Mouse (Mus musculus): ENCODE measurements around the gene Slc25a27. TPM values are rescaled to one million over a fixed set of nuclear protein-coding genes. Genes with fewer than 3 reads are reported as not detected.

Gene Slc25a27
- total and polyA plus RNA-seq, 3 experiments = 0.13 to 0.49 (median 0.40) TPM

GRCm38 (mm10) chr17:43689591-43689990 is 22.6 kb upstream of the Slc25a27 start:
- Histone ChIP-seq H3K36me3 (replicated peaks in 1 of 2; ENCODE audit: control insufficient read depth in 1 of 2, insufficient read depth in 1 of 2, low read length in 1 of 2) (no peaks in the 10 kb centered on the region), H3K79me2 (replicated peaks; ENCODE audit: control insufficient read depth, extremely low read depth, insufficient read depth, poor library complexity, severe bottlenecking) (no peaks in the 10 kb centered on the region), H3K27ac (ENCODE audit: insufficient read depth, low read depth) (no peak overlapping the region), H3K4me2 (ENCODE audit: insufficient read depth, low read depth, poor library complexity, severe bottlenecking) (no peak overlapping the region), H3K4me1 (ENCODE audit: control insufficient read depth in 1 of 2, insufficient read depth in 2 of 2) (no peaks in the 10 kb centered on the region), H3K27me3 (replicated peaks) (no peaks in the 10 kb centered on the region), H3K4me3 (replicated peaks in 1 of 3; ENCODE audit: low read depth in 2 of 3, low read length in 2 of 3, poor library complexity in 1 of 3) (no peak overlapping the region), H3K9me3 (replicated peaks; ENCODE audit: low read length) (peaks cover 29% of the 10 kb centered on the region), H3K9ac (ENCODE audit: insufficient read depth, low read depth) (no peak overlapping the region)
- in situ Hi-C loops (cut with MboI; ENCODE audit: low pct_ligation_motif_present, low pct_unique_long_range_greater_than_20kb, low sequenced_read_pairs) = no loop called here
- TF ChIP-seq JUND (conservative IDR thresholded peaks at IDR 0.05; ENCODE audit: low read depth, low read length) (no peak), ETS1 (conservative IDR thresholded peaks at IDR 0.05; ENCODE audit: low read depth, low read length) (no peak), CHD2 (IDR thresholded peaks at IDR 0.05; ENCODE audit: low read length) (no peak), TBP (conservative IDR thresholded peaks at IDR 0.05; ENCODE audit: low read depth, low read length) (no peak), ZMIZ1 (IDR thresholded peaks at IDR 0.05; ENCODE audit: low read depth, low read length) (no peak), GABPA (IDR thresholded peaks at IDR 0.05; ENCODE audit: insufficient replicate concordance, low read depth, low read length) (no peak), SIN3A (IDR thresholded peaks at IDR 0.05; ENCODE audit: low read length) (no peak), NRF1 (IDR thresholded peaks at IDR 0.05; ENCODE audit: low read depth, low read length) (no peak), USF2 (conservative IDR thresholded peaks at IDR 0.05; ENCODE audit: low read depth, low read length) (no peak), ZNF384 (IDR thresholded peaks at IDR 0.05; ENCODE audit: low read depth, low read length) (no peak), MXI1 (IDR thresholded peaks at IDR 0.05; ENCODE audit: low read depth, low read length) (no peak), RCOR1 (conservative IDR thresholded peaks at IDR 0.05; ENCODE audit: low read depth, low read length) (no peak), UBTF (IDR thresholded peaks at IDR 0.05; ENCODE audit: low read depth, low read length) (no peak), ELF1 (IDR thresholded peaks at IDR 0.05; ENCODE audit: low read depth, low read length) (no peak), CTCF (conservative IDR thresholded peaks at IDR 0.05 in 1 of 2, IDR thresholded peaks at IDR 0.05 in 1 of 2; ENCODE audit: low read depth in 2 of 2, low read length in 2 of 2) (no peak), CHD1 (IDR thresholded peaks at IDR 0.05; ENCODE audit: low read depth, low read length) (no peak), MAX (IDR thresholded peaks at IDR 0.05; ENCODE audit: low read length) (no peak)
- dilution Hi-C loops (cut with MboI; ENCODE audit: extremely low pct_ligation_motif_present, extremely low pct_unique_long_range_greater_than_20kb, low sequenced_read_pairs) = no loop called here
- DNase-seq (ENCODE audit: extremely low read depth) = no peak

DNA sequence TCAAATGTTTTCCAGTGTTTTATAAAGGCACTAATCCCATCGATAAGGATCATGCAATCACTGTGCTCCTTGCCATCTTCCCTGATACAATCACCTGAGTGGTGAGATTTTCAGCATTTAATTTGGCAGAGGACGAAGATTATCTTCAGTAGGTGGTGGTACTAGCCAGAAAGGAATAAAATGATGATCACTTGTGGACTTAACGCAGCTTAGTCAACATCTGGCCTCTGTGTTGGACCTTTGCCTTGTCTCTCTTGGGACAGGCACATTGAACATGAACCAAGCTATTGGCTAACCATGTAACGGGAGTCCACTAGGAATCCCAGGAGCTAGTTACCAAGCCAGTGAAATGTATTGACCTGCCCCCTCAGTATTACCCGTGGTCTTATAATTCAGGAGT is 17.6 kb upstream of the Slc25a27 start:
- Histone ChIP-seq H3K27me3 (replicated peaks) (no peaks in the 10 kb centered on the region), H3K9ac (ENCODE audit: insufficient read depth, low read depth) (no peak overlapping the region), H3K79me2 (replicated peaks; ENCODE audit: control insufficient read depth, extremely low read depth, insufficient read depth, poor library complexity, severe bottlenecking) (no peaks in the 10 kb centered on the region), H3K4me2 (ENCODE audit: insufficient read depth, low read depth, poor library complexity, severe bottlenecking) (no peak overlapping the region), H3K4me1 (ENCODE audit: control insufficient read depth in 1 of 2, insufficient read depth in 2 of 2) (no peaks in the 10 kb centered on the region), H3K27ac (ENCODE audit: insufficient read depth, low read depth) (no peak overlapping the region), H3K9me3 (replicated peaks; ENCODE audit: low read length) (peaks cover 26% of the 10 kb centered on the region), H3K4me3 (replicated peaks in 1 of 3; ENCODE audit: low read depth in 2 of 3, low read length in 2 of 3, poor library complexity in 1 of 3) (no peak overlapping the region), H3K36me3 (replicated peaks in 1 of 2; ENCODE audit: control insufficient read depth in 1 of 2, insufficient read depth in 1 of 2, low read length in 1 of 2) (no peaks in the 10 kb centered on the region)
- DNase-seq (ENCODE audit: extremely low read depth) = no peak
- dilution Hi-C loops (cut with MboI; ENCODE audit: extremely low pct_ligation_motif_present, extremely low pct_unique_long_range_greater_than_20kb, low sequenced_read_pairs) = no loop called here
- in situ Hi-C loops (cut with MboI; ENCODE audit: low pct_ligation_motif_present, low pct_unique_long_range_greater_than_20kb, low sequenced_read_pairs) = no loop called here
- no peak for TF ChIP-seq MAX (IDR thresholded peaks at IDR 0.05; ENCODE audit: low read length)
- no peak for TF ChIP-seq GABPA (IDR thresholded peaks at IDR 0.05; ENCODE audit: insufficient replicate concordance, low read depth, low read length)
- TF ChIP-seq USF2 (conservative IDR thresholded peaks at IDR 0.05; ENCODE audit: low read depth, low read length) = no peak
- TF ChIP-seq EP300 (IDR thresholded peaks at IDR 0.05; ENCODE audit: low read length) = no peak
- TF ChIP-seq ZC3H11A (IDR thresholded peaks at IDR 0.05; ENCODE audit: low read depth, low read length) = no peak
- TF ChIP-seq UBTF (IDR thresholded peaks at IDR 0.05; ENCODE audit: low read depth, low read length) = no peak
- TF ChIP-seq NELFE (IDR thresholded peaks at IDR 0.05; ENCODE audit: low read depth, low read length) = no peak
- TF ChIP-seq MEF2A (IDR thresholded peaks at IDR 0.05; ENCODE audit: borderline replicate concordance, low read depth, low read length) = no peak
- no peak for TF ChIP-seq RAD21 (IDR thresholded peaks at IDR 0.05; ENCODE audit: low read depth, low read length)
- no peak for TF ChIP-seq MAZ (IDR thresholded peaks at IDR 0.05; ENCODE audit: low read depth, low read length)
- no peak for TF ChIP-seq E2F4 (IDR thresholded peaks at IDR 0.05; ENCODE audit: insufficient replicate concordance, low read depth, low read length)
- TF ChIP-seq ZNF384 (IDR thresholded peaks at IDR 0.05; ENCODE audit: low read depth, low read length) = no peak
- TF ChIP-seq MXI1 (IDR thresholded peaks at IDR 0.05; ENCODE audit: low read depth, low read length) = no peak
